Mouse (Mus musculus) midbrain, embryonic 11.5 days (tissue): ENCODE measurements around the gene Spint5. TPM values are rescaled to one million over a fixed set of nuclear protein-coding genes. Genes with fewer than 3 reads are reported as not detected.

Experiments used
- ATAC-seq: fragments of 200-750 bp; cut with Nextera tagmentation; 2 replicates; pipeline ENCODE4 v1.8.0; 2017; ENCODE audit warnings: moderate TSS enrichment, moderate library complexity; ENCODE audit not compliant: low FRiP score
- DNase-seq: peaks from one replicate; pipeline ENCODE4 v3.0.0; 2015; ENCODE audit warnings: low spot score; ENCODE audit errors: missing footprints
- H3K27ac ChIP-seq: fragments of 300-500 bp; sonication (generic); 2 replicates; pipeline ENCODE4 v1.5.1; 2014; ENCODE audit warnings: low read depth, low read length
- H3K27me3 ChIP-seq: fragments of 300-500 bp; sonication (generic); 2 replicates; pipeline ENCODE4 v1.6.1; 2014; ENCODE audit warnings: mild to moderate bottlenecking, low read length, moderate library complexity, mixed read lengths; ENCODE audit not compliant: control insufficient read depth, insufficient read depth
- H3K36me3 ChIP-seq: fragments of 300-500 bp; sonication (generic); 2 replicates; pipeline ENCODE4 v1.6.1; 2014; ENCODE audit warnings: mild to moderate bottlenecking, low read length, moderate library complexity, mixed read lengths; ENCODE audit not compliant: control insufficient read depth, insufficient read depth
- H3K4me1 ChIP-seq: fragments of 300-500 bp; sonication (generic); 2 replicates; pipeline ENCODE4 v1.6.1; 2014; ENCODE audit warnings: low read length; ENCODE audit not compliant: control insufficient read depth, insufficient read depth
- H3K4me2 ChIP-seq: fragments of 300-500 bp; sonication (generic); 2 replicates; pipeline ENCODE4 v1.6.1; 2014; ENCODE audit warnings: mild to moderate bottlenecking, moderate library complexity
- H3K4me3 ChIP-seq: fragments of 300-500 bp; sonication (generic); 2 replicates; pipeline ENCODE4 v1.5.1; 2014; ENCODE audit warnings: low read depth, low read length
- H3K9ac ChIP-seq: fragments of 300-500 bp; sonication (generic); 2 replicates; pipeline ENCODE4 v1.6.1; 2014; ENCODE audit warnings: low read length
- H3K9me3 ChIP-seq: fragments of 300-500 bp; sonication (generic); 2 replicates; pipeline ENCODE4 v1.6.1; 2016; ENCODE audit warnings: low read length; ENCODE audit not compliant: control insufficient read depth
- WGBS: fragments of 180-500 bp; shearing (Covaris S2); extraction: QIAGEN DNeasy Blood & Tissue Kit; methylation state at CpG from one replicate; pipeline ENCODE4 v1.1.7; 2014; 5-methylcytosine and 5-hydroxymethylcytosine counted together
- polyA plus RNA-seq: library from polyadenylated mRNA; unstranded; fragments of >200 nt; fragmentation: Nextera tagmentation; extraction: Ambion mirVana; gene quantifications from 2 replicates; pipeline ENCODE4 v1.2.1, GENCODE M21; 2014

Spint5 gene
- polyA plus RNA-seq, 1 experiment from 2014 or later, result not detected

DNA sequence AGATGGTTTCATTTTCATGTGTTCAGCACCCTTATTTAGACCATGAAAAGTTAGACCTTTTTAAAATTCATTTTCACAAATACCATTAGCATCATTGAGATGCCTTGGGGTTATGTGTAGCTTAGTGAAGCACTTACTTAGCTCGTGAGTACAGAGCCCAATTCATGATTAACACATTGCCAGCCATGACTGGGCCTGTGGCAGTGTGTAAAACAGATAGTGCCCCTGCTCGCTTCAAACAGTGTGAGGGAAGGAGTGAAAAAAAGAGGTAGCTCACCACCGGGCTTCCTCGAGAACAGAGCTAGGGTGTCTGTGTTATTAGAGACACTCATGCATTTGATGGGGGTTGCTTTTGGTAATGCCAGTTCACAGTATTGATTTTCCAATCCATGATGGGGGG is 33.1 kb downstream of the Spint5 start:
- no peak for ATAC-seq
- Histone ChIP-seq H3K36me3 (no peaks in the 10 kb centered on the region), H3K4me1 (peaks cover 12% of the 10 kb centered on the region), H3K4me3 (no peak overlapping the region), H3K9ac (no peak overlapping the region), H3K27ac (no peak overlapping the region), H3K4me2 (no peak overlapping the region), H3K27me3 (no peaks in the 10 kb centered on the region), H3K9me3 (no peaks in the 10 kb centered on the region)
- DNase-seq, result no peak
- 84% methylated on average over 4 of the region's 4 CpGs for WGBS

DNA sequence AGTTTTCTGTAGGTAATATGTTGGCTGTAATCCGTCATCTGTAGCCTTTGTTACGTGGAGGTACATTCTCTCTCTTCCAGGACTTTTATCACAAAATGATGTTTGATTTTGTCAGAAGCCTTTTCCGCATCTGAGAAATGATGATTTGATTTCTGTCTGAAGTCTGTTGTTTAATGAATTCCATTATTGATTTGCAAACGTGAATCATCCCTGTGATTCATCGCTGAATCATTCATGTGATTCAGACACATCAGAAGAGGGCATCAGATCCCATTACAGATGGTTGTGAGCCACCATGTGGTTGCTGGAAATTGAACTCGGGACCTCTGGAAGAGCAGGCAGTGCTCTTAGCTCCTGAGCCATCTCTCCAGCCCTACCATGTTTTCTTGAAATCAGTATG is 33.9 kb downstream of the Spint5 start:
- Histone ChIP-seq H3K9me3 (no peaks in the 10 kb centered on the region), H3K4me3 (no peak overlapping the region), H3K4me2 (no peak overlapping the region), H3K36me3 (peaks cover 4% of the 10 kb centered on the region; the same call in 1 of the 2 replicates), H3K27me3 (no peaks in the 10 kb centered on the region), H3K9ac (no peak overlapping the region), H3K4me1 (peaks cover 12% of the 10 kb centered on the region), H3K27ac (no peak overlapping the region)
- DNase-seq (no peak), ATAC-seq (no peak)
- WGBS, result 92% methylated on average over 6 of the region's 6 CpGs

DNA sequence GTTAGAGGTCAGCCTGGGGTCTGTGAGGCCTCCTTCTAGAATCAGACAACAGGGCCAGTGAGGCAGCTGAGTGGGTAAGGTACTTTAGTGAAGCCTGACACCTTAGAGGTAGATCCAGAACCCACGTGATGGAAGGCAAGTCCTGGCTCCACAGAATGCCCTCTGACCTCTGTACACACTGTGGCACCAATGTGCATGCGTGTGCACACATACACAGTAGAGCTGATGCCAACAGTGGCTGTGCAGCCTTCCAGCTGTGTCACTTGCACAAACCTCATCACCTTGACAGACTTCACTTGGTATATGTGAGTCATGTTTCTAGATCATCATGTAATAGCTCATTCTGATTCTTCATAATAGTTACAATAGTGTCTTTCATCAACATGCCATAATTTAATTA is 37.3 kb downstream of the Spint5 start:
- Histone ChIP-seq H3K27me3 (no peaks in the 10 kb centered on the region), H3K9ac (no peak overlapping the region), H3K27ac (no peak overlapping the region), H3K9me3 (no peaks in the 10 kb centered on the region), H3K4me3 (no peak overlapping the region), H3K4me2 (no peak overlapping the region), H3K4me1 (no peaks in the 10 kb centered on the region), H3K36me3 (peaks cover 18% of the 10 kb centered on the region)
- no peak for ATAC-seq
- no peak for DNase-seq
- WGBS, result 90% methylated on average over 2 of the region's 2 CpGs

DNA sequence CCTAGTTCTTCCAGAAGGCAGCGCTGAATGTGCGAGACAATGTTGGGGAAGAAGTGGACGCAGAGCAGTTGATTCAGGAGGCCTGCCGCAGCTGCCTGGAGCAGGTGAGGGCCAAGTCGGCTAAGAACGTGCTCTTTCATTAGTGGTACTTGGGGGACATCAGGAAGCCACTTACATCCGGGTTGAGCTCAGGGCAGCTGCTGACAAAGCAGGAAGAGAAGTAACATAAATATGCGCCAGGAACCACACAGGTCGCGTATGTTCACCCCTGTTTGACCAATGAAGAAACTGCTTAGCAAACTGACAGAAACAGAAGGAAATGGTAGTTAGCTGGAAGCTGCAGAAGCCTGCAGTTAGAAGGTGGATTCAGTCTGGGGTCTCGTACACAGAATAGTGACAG is 39.0 kb downstream of the Spint5 start:
- H3K9me3 ChIP-seq, result no peaks in the 10 kb centered on the region
- DNase-seq, result no peak
- peaks cover 18% of the 10 kb centered on the region for H3K36me3 ChIP-seq
- ATAC-seq, result no peak
- no peak overlapping the region for H3K9ac ChIP-seq
- H3K4me3 ChIP-seq, result no peak overlapping the region
- no peak overlapping the region for H3K4me2 ChIP-seq
- no peaks in the 10 kb centered on the region for H3K27me3 ChIP-seq
- H3K27ac ChIP-seq, result no peak overlapping the region
- WGBS, result 87% methylated on average over 11 of the region's 11 CpGs
- H3K4me1 ChIP-seq, result no peaks in the 10 kb centered on the region

DNA sequence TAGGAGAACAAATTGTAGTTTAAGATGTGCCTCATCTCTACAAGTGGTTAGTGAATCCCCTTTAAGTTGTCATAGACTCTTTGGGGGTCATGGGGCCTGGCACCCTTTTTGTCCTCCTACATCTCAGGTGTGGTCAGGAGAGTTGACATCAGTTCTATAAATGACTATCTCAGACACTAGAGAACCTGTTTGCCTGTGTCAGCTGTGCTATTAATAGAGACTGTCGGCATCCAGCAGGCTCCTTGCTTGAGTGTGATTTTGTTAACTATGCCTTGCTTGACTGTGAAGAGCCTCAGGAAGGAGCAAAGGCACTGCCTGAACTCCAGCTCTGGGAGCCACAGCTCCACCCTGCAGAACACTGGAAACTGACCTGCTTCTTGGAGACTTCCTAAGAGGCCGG is 39.7 kb downstream of the Spint5 start:
- 92% methylated on average over 2 of the region's 2 CpGs for WGBS
- Histone ChIP-seq H3K4me3 (no peak overlapping the region), H3K4me2 (no peak overlapping the region), H3K27me3 (no peaks in the 10 kb centered on the region), H3K9me3 (no peaks in the 10 kb centered on the region), H3K27ac (no peak overlapping the region), H3K4me1 (no peaks in the 10 kb centered on the region), H3K9ac (no peak overlapping the region), H3K36me3 (peaks cover 18% of the 10 kb centered on the region)
- no peak for ATAC-seq
- DNase-seq, result no peak

DNA sequence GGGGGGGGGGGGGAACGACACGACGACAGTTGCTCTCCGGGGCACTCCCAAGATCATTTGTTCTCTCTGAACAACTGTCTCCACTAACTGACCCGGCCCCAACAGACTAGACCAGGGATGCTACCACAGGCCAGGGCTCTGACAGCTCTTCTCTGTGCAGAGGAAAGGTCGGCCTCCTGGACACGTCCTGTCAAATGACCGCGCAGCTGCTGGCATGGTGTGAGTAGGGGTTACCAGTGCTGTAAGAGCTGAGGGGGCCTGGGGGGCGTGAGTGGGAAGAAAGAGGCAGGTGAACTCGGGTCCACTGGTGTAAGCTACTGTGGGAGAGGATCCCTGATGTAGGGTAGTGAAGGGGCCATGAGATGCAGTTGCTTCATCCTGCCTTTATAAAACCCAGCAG is 42.7 kb downstream of the Spint5 start:
- WGBS, result 88% methylated on average over 11 of the region's 11 CpGs
- Histone ChIP-seq H3K9me3 (no peaks in the 10 kb centered on the region), H3K27ac (no peak overlapping the region), H3K4me3 (no peak overlapping the region), H3K36me3 (peaks cover 25% of the 10 kb centered on the region), H3K4me2 (no peak overlapping the region), H3K9ac (no peak overlapping the region), H3K4me1 (no peaks in the 10 kb centered on the region), H3K27me3 (no peaks in the 10 kb centered on the region)
- ATAC-seq (no peak), DNase-seq (no peak)

DNA sequence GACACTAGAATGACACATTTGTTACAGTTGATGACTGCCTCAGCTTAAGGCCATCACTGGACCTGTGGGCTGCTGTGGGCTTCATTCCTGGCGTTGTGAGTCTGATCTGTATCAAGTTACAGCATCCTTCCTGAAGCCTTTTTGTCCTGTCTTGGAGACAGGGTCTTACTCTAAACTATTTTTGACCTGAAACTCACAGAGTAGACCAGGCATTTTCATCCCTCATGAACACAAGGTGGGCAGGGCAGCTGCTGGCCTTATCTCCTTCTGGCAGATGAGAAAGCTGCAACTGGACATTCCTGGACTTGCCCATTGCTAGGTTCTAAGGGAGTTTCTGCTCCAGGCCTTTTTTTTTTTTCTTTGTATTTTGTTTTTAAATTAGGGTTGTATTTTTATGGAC is 43.6 kb downstream of the Spint5 start:
- no peak overlapping the region for H3K27ac ChIP-seq
- DNase-seq, result no peak
- ATAC-seq, result no peak
- peaks cover 24% of the 10 kb centered on the region for H3K36me3 ChIP-seq
- no peak overlapping the region for H3K4me3 ChIP-seq
- H3K27me3 ChIP-seq, result no peaks in the 10 kb centered on the region
- no peaks in the 10 kb centered on the region for H3K9me3 ChIP-seq
- H3K4me1 ChIP-seq, result no peaks in the 10 kb centered on the region
- no peak overlapping the region for H3K9ac ChIP-seq
- H3K4me2 ChIP-seq, result no peak overlapping the region
- WGBS, result 68% methylated on average over 1 of the region's 1 CpGs

DNA sequence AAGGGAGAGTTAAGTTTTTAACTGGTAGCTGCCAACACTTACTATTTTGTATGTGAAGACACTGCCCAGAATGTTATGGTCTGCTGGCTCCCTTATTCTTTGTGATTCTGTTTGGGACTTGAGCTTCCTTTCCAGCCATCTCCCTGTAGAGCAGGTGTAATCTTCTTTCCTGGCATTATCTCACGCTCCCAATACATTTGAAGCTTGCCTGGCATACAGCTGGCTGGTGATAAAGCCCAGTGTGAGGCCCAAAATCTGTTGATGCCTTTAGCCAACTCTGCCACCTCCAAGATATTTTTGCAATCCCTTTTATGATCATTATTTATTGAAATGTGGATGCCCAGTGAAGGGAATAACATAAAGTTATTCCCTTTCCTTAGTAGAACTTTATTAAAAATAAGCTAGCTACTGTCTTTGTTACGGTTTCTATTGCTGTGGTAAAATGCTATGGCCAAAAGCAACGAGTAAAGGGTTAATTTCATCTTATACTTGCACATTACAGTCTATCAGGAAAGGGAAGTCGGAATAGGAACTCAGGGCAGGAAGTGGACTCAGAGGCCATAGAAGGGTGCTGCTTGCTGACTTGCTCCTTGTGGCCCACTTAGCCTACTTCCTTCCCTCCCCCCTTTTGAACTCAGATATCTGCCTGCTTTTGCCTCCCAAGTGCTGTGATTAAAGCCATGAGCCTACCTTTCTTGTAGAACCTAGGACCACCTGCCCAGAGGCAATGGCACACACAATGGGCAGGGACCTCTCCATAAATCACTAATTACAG is 45.1 kb downstream of the Spint5 start:
- Histone ChIP-seq H3K9ac (no peak overlapping the region), H3K4me3 (no peak overlapping the region), H3K36me3 (peaks cover 23% of the 10 kb centered on the region), H3K9me3 (no peaks in the 10 kb centered on the region), H3K27me3 (no peaks in the 10 kb centered on the region), H3K27ac (no peak overlapping the region), H3K4me2 (no peak overlapping the region), H3K4me1 (no peaks in the 10 kb centered on the region)
- DNase-seq (no peak), ATAC-seq (no peak)
- WGBS, result 91% methylated on average over 4 of the region's 4 CpGs

DNA sequence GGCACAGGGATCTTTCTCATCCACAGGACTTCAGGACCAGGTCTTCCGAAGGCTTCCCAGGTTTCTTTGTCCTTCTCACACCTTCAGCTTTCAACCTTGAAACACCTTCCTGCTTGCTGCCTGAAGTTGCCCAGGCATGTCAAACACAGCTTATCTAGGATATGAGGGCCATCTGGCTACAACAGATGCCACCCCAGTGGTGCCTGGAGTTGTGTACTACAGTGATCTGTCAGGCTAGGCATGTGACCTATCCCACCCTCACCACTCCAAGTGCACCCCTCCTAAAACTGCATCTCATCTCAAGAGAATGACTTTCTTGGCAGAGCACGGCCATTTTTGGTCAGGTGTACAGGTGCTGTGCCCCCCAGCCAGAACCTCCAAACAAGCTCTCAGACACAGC is 46.4 kb downstream of the Spint5 start:
- Histone ChIP-seq H3K4me1 (no peaks in the 10 kb centered on the region), H3K27ac (no peak overlapping the region), H3K9ac (no peak overlapping the region), H3K4me3 (no peak overlapping the region), H3K9me3 (no peaks in the 10 kb centered on the region), H3K4me2 (no peak overlapping the region), H3K36me3 (peaks cover 16% of the 10 kb centered on the region), H3K27me3 (no peaks in the 10 kb centered on the region)
- ATAC-seq (no peak), DNase-seq (no peak)
- 95% methylated on average over 2 of the region's 2 CpGs for WGBS
